Mouse (Mus musculus): Measurements from ENCODE around the gene Rhbdd1. TPM values are rescaled to one million over a fixed set of nuclear protein-coding genes. Genes with fewer than 3 reads are reported as not detected.

Gene Rhbdd1
- polyA plus RNA-seq, 1 experiment from 2014 or later, result 3.2 TPM

DNA sequence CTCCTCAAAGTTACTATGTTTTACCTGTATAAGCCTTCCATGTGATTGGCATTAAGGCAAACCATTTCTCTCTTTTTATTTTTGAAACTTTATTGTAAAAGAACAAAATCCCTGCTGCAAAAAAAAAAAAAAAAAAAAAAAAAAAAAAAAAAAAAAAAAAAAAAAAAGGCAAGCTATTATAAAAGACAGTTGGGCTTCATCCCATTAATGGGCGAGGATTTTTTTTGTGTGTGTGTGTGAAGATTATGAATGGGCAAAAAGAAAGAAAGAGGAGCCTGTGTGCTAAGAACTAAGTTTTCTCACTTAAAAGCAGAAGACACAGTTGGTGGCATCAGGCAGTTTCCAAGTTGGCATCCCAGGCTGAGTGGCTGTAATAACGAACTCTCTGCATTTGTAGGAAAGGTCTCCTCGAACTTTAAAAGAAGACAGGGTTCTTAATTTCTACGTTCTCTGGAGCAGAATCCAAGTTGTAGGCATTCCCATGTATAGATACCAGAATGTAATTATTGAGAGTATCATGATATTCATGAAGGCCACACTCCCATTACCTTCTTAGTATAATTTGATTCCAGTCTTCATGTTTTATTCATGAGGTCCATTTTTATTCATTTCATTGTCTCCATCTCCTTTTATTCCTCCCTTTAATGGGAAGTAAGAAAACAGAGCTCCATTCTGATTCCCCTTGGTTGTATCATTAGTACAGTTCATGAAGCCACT, 13.1 kb downstream of the Rhbdd1 start:
- 43% methylated on average over 4 of the region's 4 CpGs for WGBS
- Histone ChIP-seq H3K9ac (replicated peaks; ENCODE audit: low read length) (no peak overlapping the region), H3K4me3 (replicated peaks; ENCODE audit: low read depth, low read length) (no peak overlapping the region), H3K27ac (replicated peaks; ENCODE audit: low read depth, low read length) (no peak overlapping the region), H3K4me2 (ENCODE audit: low read length) (no peak overlapping the region), H3K27me3 (ENCODE audit: control insufficient read depth, insufficient read depth, low read length) (no peaks in the 10 kb centered on the region), H3K9me3 (ENCODE audit: control insufficient read depth, low read length) (no peaks in the 10 kb centered on the region), H3K4me1 (ENCODE audit: control insufficient read depth, insufficient read depth, low read length) (peaks cover 7% of the 10 kb centered on the region; the same call in 1 of the 2 replicates), H3K36me3 (ENCODE audit: control insufficient read depth, insufficient read depth, low read length) (no peaks in the 10 kb centered on the region)
- no peak; the same call in 1 of the 2 replicates for ATAC-seq (ENCODE audit: low FRiP score, low TSS enrichment)
- DNase-seq, result peak; percentile 35

- Histone ChIP-seq H3K9me3 (ENCODE audit: control insufficient read depth, low read length) (no peaks in the 10 kb centered on the region), H3K4me3 (replicated peaks; ENCODE audit: low read depth, low read length) (no peak overlapping the region), H3K9ac (replicated peaks; ENCODE audit: low read length) (no peak overlapping the region), H3K27ac (replicated peaks; ENCODE audit: low read depth, low read length) (no peak overlapping the region), H3K4me2 (ENCODE audit: low read length) (no peak overlapping the region), H3K36me3 (ENCODE audit: control insufficient read depth, insufficient read depth, low read length) (no peaks in the 10 kb centered on the region), H3K27me3 (ENCODE audit: control insufficient read depth, insufficient read depth, low read length) (no peaks in the 10 kb centered on the region), H3K4me1 (ENCODE audit: control insufficient read depth, insufficient read depth, low read length) (peaks cover 3% of the 10 kb centered on the region; the same call in 1 of the 2 replicates)
- ATAC-seq (ENCODE audit: low FRiP score, low TSS enrichment) (no peak), DNase-seq (no peak)
Observed at GRCm38 (mm10) chr1:82329954-82330247, 13.6 kb downstream of the Rhbdd1 start.

DNA sequence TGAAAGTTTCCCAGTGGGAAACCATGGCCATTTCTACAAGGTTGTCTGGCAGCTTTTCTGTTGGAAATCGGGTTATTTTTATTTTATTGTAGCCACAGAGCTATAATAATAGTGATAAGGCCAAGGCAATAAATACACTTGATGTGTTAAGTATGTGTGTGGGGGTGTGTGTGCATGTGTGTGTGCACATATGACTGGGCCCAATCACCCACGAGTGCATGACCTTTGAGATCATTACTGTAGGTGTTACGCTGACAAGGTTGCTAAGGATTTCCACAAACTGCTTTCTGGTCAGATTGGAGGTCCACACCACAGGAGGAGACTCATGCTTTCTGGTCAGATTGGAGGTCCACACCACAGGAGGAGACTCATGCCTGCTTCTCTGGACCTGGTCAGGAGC, 18.3 kb downstream of the Rhbdd1 start:
- DNase-seq (no peak), ATAC-seq (ENCODE audit: low FRiP score, low TSS enrichment) (no peak)
- no peak overlapping the region for H3K4me3 ChIP-seq (replicated peaks; ENCODE audit: low read depth, low read length)
- H3K4me1 ChIP-seq (ENCODE audit: control insufficient read depth, insufficient read depth, low read length), result peaks cover 3% of the 10 kb centered on the region; the same call in 1 of the 2 replicates
- H3K27ac ChIP-seq (replicated peaks; ENCODE audit: low read depth, low read length), result no peak overlapping the region
- H3K9me3 ChIP-seq (ENCODE audit: control insufficient read depth, low read length), result no peaks in the 10 kb centered on the region
- 92% methylated on average over 3 of the region's 3 CpGs for WGBS
- no peaks in the 10 kb centered on the region for H3K36me3 ChIP-seq (ENCODE audit: control insufficient read depth, insufficient read depth, low read length)
- H3K4me2 ChIP-seq (ENCODE audit: low read length), result no peak overlapping the region
- H3K9ac ChIP-seq (replicated peaks; ENCODE audit: low read length), result no peak overlapping the region
- no peaks in the 10 kb centered on the region for H3K27me3 ChIP-seq (ENCODE audit: control insufficient read depth, insufficient read depth, low read length)

DNA sequence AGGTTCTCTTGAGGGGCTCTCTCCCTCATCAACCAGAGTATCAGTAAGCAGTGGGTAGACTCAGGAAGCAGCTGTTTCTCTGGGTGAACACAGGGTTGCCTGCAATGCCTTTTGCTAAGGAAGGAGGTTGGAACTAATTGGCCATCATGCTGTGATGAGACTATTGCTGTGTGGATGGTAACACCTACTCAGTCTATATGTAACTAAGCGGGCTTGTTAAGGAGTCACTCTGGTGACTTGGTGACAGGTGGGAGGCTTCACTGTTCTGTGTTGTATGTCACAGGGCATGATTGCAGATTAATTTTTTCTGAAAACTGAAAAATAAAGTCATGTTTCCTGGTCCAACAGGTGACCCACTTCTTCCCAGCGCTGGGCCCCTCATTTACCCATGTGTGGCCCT, 36.8 kb downstream of the Rhbdd1 start:
- Histone ChIP-seq H3K4me3 (replicated peaks; ENCODE audit: low read depth, low read length) (no peak overlapping the region), H3K4me1 (ENCODE audit: control insufficient read depth, insufficient read depth, low read length) (no peaks in the 10 kb centered on the region), H3K27me3 (ENCODE audit: control insufficient read depth, insufficient read depth, low read length) (no peaks in the 10 kb centered on the region), H3K4me2 (ENCODE audit: low read length) (no peak overlapping the region), H3K27ac (replicated peaks; ENCODE audit: low read depth, low read length) (no peak overlapping the region), H3K36me3 (ENCODE audit: control insufficient read depth, insufficient read depth, low read length) (no peaks in the 10 kb centered on the region), H3K9me3 (ENCODE audit: control insufficient read depth, low read length) (no peaks in the 10 kb centered on the region), H3K9ac (replicated peaks; ENCODE audit: low read length) (no peak overlapping the region)
- WGBS, result 89% methylated on average over 2 of the region's 2 CpGs
- DNase-seq, result no peak
- ATAC-seq (ENCODE audit: low FRiP score, low TSS enrichment), result no peak

GRCm38 (mm10) chr1:82353755-82354154, 37.5 kb downstream of the Rhbdd1 start:
- DNase-seq, result no peak
- Histone ChIP-seq H3K36me3 (ENCODE audit: control insufficient read depth, insufficient read depth, low read length) (no peaks in the 10 kb centered on the region), H3K27me3 (ENCODE audit: control insufficient read depth, insufficient read depth, low read length) (no peaks in the 10 kb centered on the region), H3K4me3 (replicated peaks; ENCODE audit: low read depth, low read length) (no peak overlapping the region), H3K4me1 (ENCODE audit: control insufficient read depth, insufficient read depth, low read length) (no peaks in the 10 kb centered on the region), H3K9me3 (ENCODE audit: control insufficient read depth, low read length) (no peaks in the 10 kb centered on the region), H3K9ac (replicated peaks; ENCODE audit: low read length) (no peak overlapping the region), H3K4me2 (ENCODE audit: low read length) (no peak overlapping the region), H3K27ac (replicated peaks; ENCODE audit: low read depth, low read length) (no peak overlapping the region)
- WGBS, result 69% methylated on average over 2 of the region's 2 CpGs
- no peak for ATAC-seq (ENCODE audit: low FRiP score, low TSS enrichment)

DNA sequence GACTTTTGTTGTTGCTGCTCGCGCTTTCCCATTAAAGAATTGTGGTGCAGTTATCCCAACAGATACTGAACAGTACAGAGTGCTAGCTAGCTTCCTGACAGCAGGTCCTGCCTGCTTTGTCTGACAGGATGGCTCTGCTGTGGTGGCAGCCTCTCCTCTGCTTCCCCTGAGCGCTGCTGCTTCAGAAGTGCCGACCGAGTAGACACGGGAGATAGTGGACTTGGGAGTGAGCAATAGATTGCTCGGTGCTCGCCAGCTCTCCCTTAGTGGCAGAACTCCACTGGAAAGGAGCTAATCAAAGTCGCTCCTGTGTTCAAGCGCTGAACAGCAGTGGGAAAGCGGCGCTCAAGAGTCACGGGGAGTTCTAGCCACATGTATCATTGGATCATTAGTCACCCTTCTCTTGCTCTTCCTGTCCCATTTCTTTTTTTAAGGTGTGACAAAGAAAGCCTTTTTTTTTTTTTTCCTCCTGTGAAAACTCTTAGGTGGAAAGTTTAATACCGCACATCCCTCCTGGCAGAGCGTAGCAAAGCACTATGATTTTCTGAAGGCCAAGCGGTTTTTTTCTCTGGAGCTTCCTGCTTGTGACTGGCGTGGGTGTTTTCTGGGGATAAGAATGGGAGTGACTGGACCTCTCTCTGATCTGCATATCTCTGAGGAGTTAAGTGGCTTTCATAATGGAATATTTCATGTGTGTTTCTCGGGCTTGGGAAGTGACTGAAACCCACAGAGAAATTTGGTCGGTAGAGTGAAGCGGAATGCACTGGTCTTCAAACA, 42.8 kb downstream of the Rhbdd1 start:
- H3K4me2 ChIP-seq (ENCODE audit: low read length), result peak overlapping the region; percentile 13; the same call in 1 of the 2 replicates
- H3K4me3 ChIP-seq (replicated peaks; ENCODE audit: low read depth, low read length), result no peak overlapping the region
- WGBS, result 63% methylated on average over 20 of the region's 20 CpGs
- no peaks in the 10 kb centered on the region for H3K36me3 ChIP-seq (ENCODE audit: control insufficient read depth, insufficient read depth, low read length)
- H3K27me3 ChIP-seq (ENCODE audit: control insufficient read depth, insufficient read depth, low read length), result no peaks in the 10 kb centered on the region
- H3K9me3 ChIP-seq (ENCODE audit: control insufficient read depth, low read length), result no peaks in the 10 kb centered on the region
- H3K4me1 ChIP-seq (ENCODE audit: control insufficient read depth, insufficient read depth, low read length), result no peaks in the 10 kb centered on the region; the same call in 1 of the 2 replicates
- DNase-seq, result peak; percentile 37
- 0 out of 2 replicates have a peak, but pooled peaks have one; percentile 49 for ATAC-seq (ENCODE audit: low FRiP score, low TSS enrichment)
- H3K9ac ChIP-seq (replicated peaks; ENCODE audit: low read length), result no peak overlapping the region
- no peak overlapping the region for H3K27ac ChIP-seq (replicated peaks; ENCODE audit: low read depth, low read length)

DNA sequence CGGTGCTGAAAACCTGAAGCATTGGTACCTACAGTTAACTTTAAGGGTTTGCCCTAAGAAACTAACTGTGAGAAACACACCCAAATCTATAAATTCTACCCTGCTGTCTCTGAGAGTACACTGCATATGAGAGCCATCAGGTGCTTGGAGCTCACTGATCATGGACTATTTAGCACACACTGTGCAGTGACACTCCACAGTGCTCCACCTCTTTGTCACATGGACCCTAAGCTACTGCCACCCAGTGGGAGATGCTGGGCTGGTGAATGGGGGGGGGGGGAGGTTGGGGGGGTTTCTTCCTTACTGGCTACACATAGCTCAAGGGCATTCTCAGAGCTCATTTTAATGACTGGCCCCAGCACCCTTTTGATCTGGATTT, 43.4 kb downstream of the Rhbdd1 start:
- Histone ChIP-seq H3K4me3 (replicated peaks; ENCODE audit: low read depth, low read length) (no peak overlapping the region), H3K4me1 (ENCODE audit: control insufficient read depth, insufficient read depth, low read length) (no peaks in the 10 kb centered on the region; the same call in 1 of the 2 replicates), H3K27ac (replicated peaks; ENCODE audit: low read depth, low read length) (no peak overlapping the region), H3K36me3 (ENCODE audit: control insufficient read depth, insufficient read depth, low read length) (no peaks in the 10 kb centered on the region), H3K9ac (replicated peaks; ENCODE audit: low read length) (no peak overlapping the region), H3K27me3 (ENCODE audit: control insufficient read depth, insufficient read depth, low read length) (no peaks in the 10 kb centered on the region), H3K4me2 (ENCODE audit: low read length) (no peak overlapping the region), H3K9me3 (ENCODE audit: control insufficient read depth, low read length) (no peaks in the 10 kb centered on the region)
- DNase-seq, result no peak
- 90% methylated on average over 1 of the region's 1 CpGs for WGBS
- ATAC-seq (ENCODE audit: low FRiP score, low TSS enrichment), result no peak

- 93% methylated on average over 4 of the region's 4 CpGs for WGBS
- no peaks in the 10 kb centered on the region; the same call in 1 of the 2 replicates for H3K4me1 ChIP-seq (ENCODE audit: control insufficient read depth, insufficient read depth, low read length)
- DNase-seq (no peak), ATAC-seq (ENCODE audit: low FRiP score, low TSS enrichment) (no peak)
- no peak overlapping the region for H3K27ac ChIP-seq (replicated peaks; ENCODE audit: low read depth, low read length)
- H3K9ac ChIP-seq (replicated peaks; ENCODE audit: low read length), result no peak overlapping the region
- H3K9me3 ChIP-seq (ENCODE audit: control insufficient read depth, low read length), result no peaks in the 10 kb centered on the region
- H3K36me3 ChIP-seq (ENCODE audit: control insufficient read depth, insufficient read depth, low read length), result no peaks in the 10 kb centered on the region
- H3K27me3 ChIP-seq (ENCODE audit: control insufficient read depth, insufficient read depth, low read length), result no peaks in the 10 kb centered on the region
- no peak overlapping the region for H3K4me3 ChIP-seq (replicated peaks; ENCODE audit: low read depth, low read length)
- H3K4me2 ChIP-seq (ENCODE audit: low read length), result no peak overlapping the region
Observed at GRCm38 (mm10) chr1:82361240-82361639, 45.0 kb downstream of the Rhbdd1 start.

GRCm38 (mm10) chr1:82362165-82362564, 45.9 kb downstream of the Rhbdd1 start:
- H3K27ac ChIP-seq (replicated peaks; ENCODE audit: low read depth, low read length), result no peak overlapping the region
- H3K36me3 ChIP-seq (ENCODE audit: control insufficient read depth, insufficient read depth, low read length), result no peaks in the 10 kb centered on the region
- no peaks in the 10 kb centered on the region for H3K27me3 ChIP-seq (ENCODE audit: control insufficient read depth, insufficient read depth, low read length)
- ATAC-seq (ENCODE audit: low FRiP score, low TSS enrichment), result no peak
- no peaks in the 10 kb centered on the region; the same call in 1 of the 2 replicates for H3K4me1 ChIP-seq (ENCODE audit: control insufficient read depth, insufficient read depth, low read length)
- no peak overlapping the region for H3K4me3 ChIP-seq (replicated peaks; ENCODE audit: low read depth, low read length)
- H3K4me2 ChIP-seq (ENCODE audit: low read length), result no peak overlapping the region
- 90% methylated on average over 6 of the region's 6 CpGs for WGBS
- H3K9ac ChIP-seq (replicated peaks; ENCODE audit: low read length), result no peak overlapping the region
- H3K9me3 ChIP-seq (ENCODE audit: control insufficient read depth, low read length), result no peaks in the 10 kb centered on the region
- DNase-seq, result no peak
